Mouse (Mus musculus) spleen, embryonic (tissue): ENCODE data around the gene Tmem200b.

ENCODE experiments used
- CTCF ChIA-PET: fragments of 350-600 bp; sonication (Branson Sonifier 250); formaldehyde crosslinking; loops from one replicate; lab custom pipeline; 2022; lab: Charles Lee

The Tmem200b gene

GRCm38 (mm10) chr4:131947848-131948247 is 26.3 kb downstream of the Tmem200b start:
- CTCF ChIA-PET: no interaction called here

- CTCF ChIA-PET: no interaction called here
These were observed 28.3 kb downstream of the Tmem200b start for GRCm38 (mm10) chr4:131949903-131950302.

- CTCF ChIA-PET: no interaction called here
These were observed 29.1 kb downstream of the Tmem200b start for GRCm38 (mm10) chr4:131950657-131951056.

- CTCF ChIA-PET: no interaction called here
These were observed 35.6 kb downstream of the Tmem200b start for GRCm38 (mm10) chr4:131957161-131957560.

DNA sequence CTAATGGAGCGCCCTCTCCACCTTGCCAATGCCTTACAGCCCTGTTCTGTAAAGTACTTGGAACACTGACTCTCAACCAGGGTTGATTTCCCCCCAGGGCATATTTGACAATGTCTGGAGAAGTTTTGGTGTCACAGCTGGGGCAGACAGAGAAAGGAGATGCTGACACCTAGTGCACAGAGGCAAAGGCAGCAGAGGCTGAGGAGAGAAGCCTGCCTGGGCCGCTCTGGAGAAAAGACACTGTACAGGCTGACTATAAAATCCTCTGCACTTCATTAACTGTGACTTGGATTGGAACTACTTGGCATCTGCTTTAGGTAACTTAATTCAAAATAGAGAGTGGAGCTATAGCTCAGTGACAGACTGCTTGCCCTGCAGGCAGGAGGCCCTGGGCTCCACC is 47.3 kb downstream of the Tmem200b start:
- CTCF ChIA-PET: no interaction called here

DNA sequence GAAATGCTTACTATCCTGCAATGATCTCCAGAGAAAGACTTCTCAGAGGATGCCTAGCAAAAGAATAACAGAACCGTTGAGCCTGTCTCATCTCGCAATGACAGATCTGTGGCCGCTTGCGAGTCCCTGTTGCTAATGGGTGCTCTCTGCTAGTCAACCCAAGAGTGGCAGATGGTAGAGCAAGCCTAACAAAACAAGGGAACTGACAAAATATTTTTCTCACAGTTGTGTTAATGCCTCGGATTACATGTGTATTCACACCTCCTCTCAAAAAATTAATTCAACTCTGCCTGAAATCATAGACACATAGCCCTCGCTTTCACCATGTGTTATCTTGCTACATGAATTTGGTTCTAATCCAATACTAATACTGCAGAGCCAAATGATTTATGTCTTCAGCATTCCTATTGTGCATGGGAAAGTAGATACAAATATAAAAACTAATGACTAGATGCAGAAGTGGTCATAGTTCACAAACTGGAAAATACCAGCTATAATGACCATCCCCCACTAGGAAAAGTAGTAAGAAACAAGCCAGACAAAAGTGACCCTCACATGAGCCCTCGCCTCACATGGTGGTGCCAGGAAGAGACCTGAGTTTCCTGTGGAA is 48.8 kb downstream of the Tmem200b start:
- CTCF ChIA-PET: no interaction called here
